Mouse (Mus musculus): ENCODE data around the gene Rab25. TPM values are rescaled to one million over a fixed set of nuclear protein-coding genes. Genes with fewer than 3 reads are reported as not detected.
"Not testable (repeated sequence)": the region's sequence is repeated elsewhere in the genome, so short reads cannot be mapped to it uniquely, and the experiment has no call there.

Rab25 gene
- 0.07 TPM for polyA plus RNA-seq (2012; fragmentation: generic; extraction: Trizol)
- long read RNA-seq, experiment 1, partial matches to known transcripts: 1 of 1 reads
- long read RNA-seq, experiment 1, other reads (novel, unspliced or antisense): 0 of 1 reads
- long read RNA-seq, experiment 2: 0 reads

DNA sequence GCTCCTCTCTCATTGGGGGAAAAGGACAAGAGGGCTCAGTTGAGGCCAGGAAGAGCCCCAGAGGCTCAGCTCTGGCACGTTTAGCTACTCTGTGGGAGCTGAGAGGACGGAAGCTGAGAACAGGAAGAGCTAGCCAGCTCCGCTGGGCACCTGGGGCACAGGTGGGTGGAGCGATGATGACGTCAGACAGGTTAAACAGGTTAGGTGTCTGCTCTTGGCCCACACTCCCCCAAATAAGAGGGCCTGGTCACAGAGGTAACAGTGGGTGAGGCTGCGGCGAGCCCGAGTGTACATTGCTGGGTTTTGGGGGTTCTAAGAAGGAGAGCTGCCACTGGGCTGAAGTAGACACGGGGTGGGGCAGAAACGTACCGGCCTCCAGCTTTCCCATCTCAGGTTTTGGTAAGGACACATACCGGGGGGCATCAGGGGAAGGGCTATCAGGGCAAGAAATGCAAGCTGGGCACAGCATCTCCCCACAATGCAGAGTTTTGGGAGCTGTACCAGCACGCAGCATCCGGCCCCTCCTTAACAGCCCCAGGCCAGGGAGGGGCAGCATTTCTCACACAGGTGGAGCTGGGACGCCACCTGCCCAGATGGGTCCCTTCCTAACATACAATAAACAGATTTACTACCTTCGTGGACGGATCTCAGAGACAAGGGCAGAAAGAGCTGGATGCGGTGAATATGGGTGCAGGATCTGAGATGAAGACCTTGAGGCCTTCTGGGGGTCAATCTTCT is at the start of gene Rab25:
Gene Rab25, minus strand, starts transcription at position 121 of the 738 bp plus-strand sequence.
- Histone ChIP-seq H3K79me2 (ENCODE audit: control insufficient read depth, insufficient read depth) (peaks cover 22% of the 10 kb centered on the region), H3K27me3 (ENCODE audit: control insufficient read depth, insufficient read depth, insufficient read length) (no peaks in the 10 kb centered on the region), H3ac (ENCODE audit: control insufficient read depth, insufficient read length, low read depth) (no peak within 1 kb of the TSS), H3K79me3 (ENCODE audit: low read depth) (peaks cover 6% of the 10 kb centered on the region), H3K36me3 (ENCODE audit: control insufficient read depth, insufficient read depth) (no peaks in the 10 kb centered on the region), H3K4me3 (ENCODE audit: insufficient read depth, poor library complexity, severe bottlenecking) (no peak within 1 kb of the TSS)
- TF ChIP-seq FOSL1 (IDR thresholded peaks at IDR 0.05; ENCODE audit: insufficient read depth, low read length, poor library complexity, severe bottlenecking): no peak
- no peak for TF ChIP-seq MYOD1 (IDR thresholded peaks at IDR 0.05; ENCODE audit: control insufficient read depth, insufficient read length, low read depth)
- TF ChIP-seq CTCF (IDR thresholded peaks at IDR 0.05; ENCODE audit: control insufficient read depth, insufficient read depth, insufficient read length): no peak
- no peak for TF ChIP-seq USF1 (IDR thresholded peaks at IDR 0.05; ENCODE audit: low read depth)
- no peak for TF ChIP-seq CEBPB (IDR thresholded peaks at IDR 0.05; ENCODE audit: low read depth)

GRCm38 (mm10) chr3:88596547-88596946 is 48.4 kb upstream of the Rab25 start:
- H3K27me3 ChIP-seq (ENCODE audit: control insufficient read depth, insufficient read depth, insufficient read length); H3ac ChIP-seq (ENCODE audit: control insufficient read depth, insufficient read length, low read depth); H3K36me3 ChIP-seq (ENCODE audit: control insufficient read depth, insufficient read depth); H3K4me3 ChIP-seq (ENCODE audit: insufficient read depth, poor library complexity, severe bottlenecking); H3K79me3 ChIP-seq (ENCODE audit: low read depth); H3K79me2 ChIP-seq (ENCODE audit: control insufficient read depth, insufficient read depth): not testable (repeated sequence)

DNA sequence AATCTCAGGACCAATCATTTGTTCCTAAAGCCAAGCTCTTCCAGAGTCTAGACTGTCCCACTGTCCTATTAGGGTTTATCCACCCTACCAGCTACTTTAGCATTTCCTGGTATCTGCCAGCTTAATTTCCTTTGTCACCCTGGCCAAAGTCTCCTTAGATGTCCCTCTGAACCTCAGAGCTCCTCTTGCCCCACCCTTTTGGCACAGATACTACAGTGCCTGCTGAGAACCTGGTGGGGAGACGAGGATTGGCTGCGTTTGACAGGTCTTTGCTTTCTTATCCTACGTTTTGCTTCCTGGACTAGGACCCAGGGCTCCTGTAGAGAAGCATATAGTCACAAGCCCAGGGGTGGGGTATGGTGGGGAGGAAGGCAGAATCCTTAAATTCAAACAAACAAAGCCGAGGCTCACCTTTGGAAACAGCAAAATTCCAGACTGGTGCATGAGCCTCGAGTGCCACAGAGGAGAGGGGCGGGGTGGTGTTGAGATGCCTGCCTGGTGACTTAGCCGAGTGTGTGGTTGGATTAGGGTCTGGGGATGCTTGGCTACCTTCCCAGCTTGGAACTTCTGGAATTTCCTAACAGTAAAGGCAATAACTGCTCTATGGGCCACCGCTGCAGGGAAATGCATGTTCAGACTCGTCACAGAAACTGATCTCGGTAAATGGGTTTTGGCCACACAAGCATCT is 45.9 kb upstream of the Rab25 start:
- no peak overlapping the region for H3K4me3 ChIP-seq (ENCODE audit: insufficient read depth, poor library complexity, severe bottlenecking)
- H3K79me3 ChIP-seq (ENCODE audit: low read depth): no peaks in the 10 kb centered on the region
- H3ac ChIP-seq (ENCODE audit: control insufficient read depth, insufficient read length, low read depth): no peak overlapping the region
- no peaks in the 10 kb centered on the region for H3K36me3 ChIP-seq (ENCODE audit: control insufficient read depth, insufficient read depth)
- no peaks in the 10 kb centered on the region for H3K27me3 ChIP-seq (ENCODE audit: control insufficient read depth, insufficient read depth, insufficient read length)
- no peaks in the 10 kb centered on the region for H3K79me2 ChIP-seq (ENCODE audit: control insufficient read depth, insufficient read depth)
- TF ChIP-seq MYOD1 (IDR thresholded peaks at IDR 0.05; ENCODE audit: control insufficient read depth, insufficient read length, low read depth) (no peak), CEBPB (IDR thresholded peaks at IDR 0.05; ENCODE audit: low read depth) (no peak), MAX (IDR thresholded peaks at IDR 0.05) (no peak), USF1 (IDR thresholded peaks at IDR 0.05; ENCODE audit: low read depth) (no peak), FOSL1 (IDR thresholded peaks at IDR 0.05; ENCODE audit: insufficient read depth, low read length, poor library complexity, severe bottlenecking) (no peak), CTCF (IDR thresholded peaks at IDR 0.05; ENCODE audit: control insufficient read depth, insufficient read depth, insufficient read length) (no peak), MYOG (IDR thresholded peaks at IDR 0.05; ENCODE audit: control insufficient read depth, extremely low read depth, insufficient read length) (no peak)

- TF ChIP-seq CEBPB (IDR thresholded peaks at IDR 0.05; ENCODE audit: low read depth) (no peak), MYOD1 (IDR thresholded peaks at IDR 0.05; ENCODE audit: control insufficient read depth, insufficient read length, low read depth) (no peak), FOSL1 (IDR thresholded peaks at IDR 0.05; ENCODE audit: insufficient read depth, low read length, poor library complexity, severe bottlenecking) (no peak), MAX (IDR thresholded peaks at IDR 0.05) (no peak), USF1 (IDR thresholded peaks at IDR 0.05; ENCODE audit: low read depth) (no peak), MYOG (IDR thresholded peaks at IDR 0.05; ENCODE audit: control insufficient read depth, extremely low read depth, insufficient read length) (no peak), CTCF (IDR thresholded peaks at IDR 0.05; ENCODE audit: control insufficient read depth, insufficient read depth, insufficient read length) (no peak)
- H3K79me2 ChIP-seq (ENCODE audit: control insufficient read depth, insufficient read depth): no peaks in the 10 kb centered on the region
- no peaks in the 10 kb centered on the region for H3K27me3 ChIP-seq (ENCODE audit: control insufficient read depth, insufficient read depth, insufficient read length)
- peaks cover 7% of the 10 kb centered on the region for H3K36me3 ChIP-seq (ENCODE audit: control insufficient read depth, insufficient read depth)
- no peaks in the 10 kb centered on the region for H3K79me3 ChIP-seq (ENCODE audit: low read depth)
- no peak overlapping the region for H3K4me3 ChIP-seq (ENCODE audit: insufficient read depth, poor library complexity, severe bottlenecking)
- no peak overlapping the region for H3ac ChIP-seq (ENCODE audit: control insufficient read depth, insufficient read length, low read depth)
Measured at GRCm38 (mm10) chr3:88592942-88593576, 45.0 kb upstream of the Rab25 start.

- no peak for TF ChIP-seq USF1 (IDR thresholded peaks at IDR 0.05; ENCODE audit: low read depth)
- TF ChIP-seq FOSL1 (IDR thresholded peaks at IDR 0.05; ENCODE audit: insufficient read depth, low read length, poor library complexity, severe bottlenecking): no peak
Measured at GRCm38 (mm10) chr3:88591950-88592731, 44.0 kb upstream of the Rab25 start.

More at GRCm38 (mm10) chr3:88591950-88592731, 44.0 kb upstream of the Rab25 start:
- no peak overlapping the region for H3K4me3 ChIP-seq (ENCODE audit: insufficient read depth, poor library complexity, severe bottlenecking)
- no peak overlapping the region for H3ac ChIP-seq (ENCODE audit: control insufficient read depth, insufficient read length, low read depth)
- H3K79me3 ChIP-seq (ENCODE audit: low read depth): no peaks in the 10 kb centered on the region
- peaks cover 16% of the 10 kb centered on the region for H3K36me3 ChIP-seq (ENCODE audit: control insufficient read depth, insufficient read depth)
- H3K27me3 ChIP-seq (ENCODE audit: control insufficient read depth, insufficient read depth, insufficient read length): no peaks in the 10 kb centered on the region
- H3K79me2 ChIP-seq (ENCODE audit: control insufficient read depth, insufficient read depth): no peaks in the 10 kb centered on the region

All from C2C12 (cell line).